Mouse (Mus musculus): ENCODE measurements around the gene Car15.
A peak's percentile ranks its signal among the peaks of the same experiment; 100 is the strongest.

Gene Car15

DNA sequence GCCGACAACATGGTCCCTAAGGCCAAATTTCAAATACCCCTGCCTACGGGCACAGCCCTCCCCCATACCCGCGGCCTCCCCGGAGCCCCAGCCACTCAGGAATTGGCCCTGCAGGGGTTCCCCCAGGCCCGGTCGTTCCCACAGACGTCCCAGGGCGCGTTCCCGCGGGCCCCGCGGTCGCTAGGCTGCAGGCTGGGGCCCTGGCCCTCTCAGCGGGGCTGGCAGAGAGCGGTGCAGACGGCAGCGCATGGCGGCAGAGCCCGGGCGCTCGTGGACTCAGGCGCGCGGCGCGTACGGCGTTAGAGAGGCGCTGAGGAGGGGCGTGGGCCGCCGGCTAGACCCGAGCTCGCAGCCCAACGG is 4.9 kb downstream of the Car15 start:
- DNase-seq (ENCODE audit: low read depth, low spot score), result peak; percentile 67

DNA sequence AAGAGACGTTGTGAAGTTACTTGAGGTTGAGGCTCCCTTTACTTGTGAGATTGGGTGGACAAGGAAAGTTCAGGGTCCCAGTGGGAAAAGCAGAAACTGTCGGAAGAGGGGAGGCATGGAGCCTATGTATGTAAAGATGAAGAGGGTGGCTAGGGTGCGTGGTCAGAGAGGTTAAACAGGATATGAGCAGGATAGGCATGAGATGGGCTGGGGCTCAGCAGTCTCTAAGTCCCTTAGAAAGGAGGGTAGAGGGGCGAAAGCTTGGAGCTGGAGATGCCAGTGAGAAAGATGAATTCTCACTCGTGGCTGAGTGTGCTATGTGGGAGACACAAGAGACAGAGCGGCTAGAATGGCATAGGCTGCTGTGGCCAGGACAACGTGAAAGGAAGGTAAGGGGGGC is 5.3 kb downstream of the Car15 start, which contains the start of gene B830017H08Rik:
TSS of gene B830017H08Rik (plus strand) at position 301 of the 400 bp plus-strand sequence.
- no peak for DNase-seq (ENCODE audit: low read depth, low spot score)

DNA sequence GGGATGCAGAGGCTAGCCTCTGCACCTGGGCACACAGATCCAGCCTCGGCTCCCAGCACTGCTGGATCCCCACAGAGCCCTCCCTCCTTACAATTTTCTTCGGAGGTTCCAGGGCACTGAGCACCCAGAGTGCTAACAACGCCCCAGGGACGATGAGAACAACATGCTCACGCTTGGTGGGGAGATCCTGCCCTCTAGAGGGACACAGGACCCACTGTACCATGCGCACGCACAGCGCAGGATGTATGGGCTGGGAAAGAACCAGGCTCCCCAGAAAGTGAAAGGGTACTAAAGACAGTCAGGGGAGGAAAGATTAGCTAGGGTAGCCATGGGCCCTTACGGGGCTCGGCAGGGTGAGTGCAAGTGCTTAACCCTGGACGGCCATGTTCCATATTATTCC is 6.4 kb downstream of the Car15 start:
- DNase-seq (ENCODE audit: low read depth, low spot score), result no peak

DNA sequence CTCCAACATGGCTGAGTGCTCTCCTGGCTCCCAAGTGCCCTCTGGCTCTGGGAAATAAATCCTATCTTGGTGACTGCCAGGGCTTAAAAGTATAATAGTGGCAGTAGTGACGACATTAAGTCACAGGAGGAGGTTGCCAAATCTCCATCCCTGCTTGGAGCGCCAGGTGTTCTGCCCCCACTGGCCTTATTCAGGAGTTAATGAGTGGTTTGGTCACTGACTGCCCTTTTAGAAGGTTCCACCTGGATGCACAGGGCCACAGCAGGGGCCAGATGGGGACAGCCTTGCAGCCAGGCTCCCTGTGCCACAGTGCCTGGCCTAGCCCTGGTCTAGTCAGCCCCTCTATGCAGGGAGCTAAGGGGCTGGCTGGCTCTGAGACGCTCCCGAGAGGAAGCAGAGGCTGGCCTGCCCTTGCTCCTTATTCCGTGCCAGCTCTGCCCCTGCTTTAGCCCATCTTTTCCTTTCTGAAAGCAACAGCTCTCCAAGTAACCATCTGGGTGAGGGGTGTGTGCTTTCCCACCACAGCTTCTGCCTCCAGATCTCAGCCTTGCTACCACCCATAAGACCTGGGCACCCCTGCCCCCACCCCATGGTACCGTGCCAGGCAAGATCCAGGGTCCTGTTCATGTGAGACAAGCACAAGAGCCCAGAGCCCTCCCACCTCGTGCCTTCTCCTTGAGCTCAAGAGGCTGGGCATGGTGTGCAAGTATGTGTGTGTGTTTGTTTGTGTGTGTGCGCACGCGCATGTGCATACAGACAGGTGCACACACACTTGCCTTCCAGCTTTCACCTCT is 7.6 kb downstream of the Car15 start:
- no peak for DNase-seq (ENCODE audit: low read depth, low spot score)

DNA sequence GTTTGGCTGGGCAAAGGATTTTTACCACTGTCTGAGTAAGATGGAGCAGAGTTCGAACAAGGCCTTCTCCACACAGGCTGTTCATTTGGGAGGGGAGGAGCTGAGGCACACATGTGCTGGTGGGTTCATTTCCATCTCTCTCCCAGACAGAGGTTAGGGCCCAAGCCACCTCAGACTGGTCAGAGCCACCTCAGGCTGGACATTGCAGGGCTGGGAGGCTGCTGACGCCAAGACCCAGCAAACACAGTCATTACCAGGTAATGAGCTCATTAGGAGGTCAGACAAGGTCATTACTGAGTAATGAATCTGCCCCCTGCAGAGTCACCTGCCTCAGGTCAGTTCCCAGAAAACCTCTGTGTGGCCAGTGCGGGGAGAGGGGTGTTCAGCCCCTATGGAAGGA is 9.3 kb downstream of the Car15 start:
- DNase-seq (ENCODE audit: low read depth, low spot score), result no peak

DNA sequence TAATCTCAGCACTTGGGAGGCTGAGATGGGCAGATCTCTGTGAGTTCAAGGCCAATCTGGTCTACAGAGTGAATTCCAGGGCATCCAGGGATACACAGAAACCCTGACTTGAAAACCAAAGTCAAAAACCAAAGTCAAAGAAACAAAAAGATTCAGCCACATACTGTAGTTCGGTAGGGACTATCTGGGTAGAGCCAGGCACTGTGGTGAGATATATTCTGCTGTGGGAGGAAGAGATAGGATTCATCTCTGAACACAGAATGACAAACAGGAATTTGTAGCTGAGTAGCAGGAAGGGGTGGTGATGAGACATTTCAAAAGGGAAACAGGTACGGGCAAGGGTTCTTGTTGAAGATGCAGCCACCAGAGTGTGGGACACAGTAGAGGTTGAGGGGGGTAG is 9.9 kb downstream of the Car15 start:
- no peak for DNase-seq (ENCODE audit: low read depth, low spot score)

DNA sequence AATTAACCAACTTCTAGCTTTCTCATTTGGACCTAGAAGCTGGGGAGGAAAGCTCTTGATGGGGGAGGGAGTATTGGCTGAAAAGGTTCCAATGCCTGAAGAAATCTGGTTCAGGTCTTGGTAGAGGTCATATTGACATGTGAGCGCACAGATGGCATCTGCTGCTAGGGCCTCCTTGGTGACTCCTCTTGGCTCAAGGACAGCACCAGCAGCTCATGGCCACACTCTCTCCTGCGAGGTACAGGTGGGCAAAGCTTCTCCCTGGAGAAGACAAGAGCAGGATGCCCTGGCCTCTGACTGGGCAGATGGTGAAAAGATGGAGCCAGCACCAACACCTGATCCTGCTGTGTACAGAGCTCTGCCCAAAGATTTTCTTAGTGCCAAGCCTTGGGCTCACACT is 11.7 kb downstream of the Car15 start:
- peak; percentile 91 for DNase-seq (ENCODE audit: low read depth, low spot score)

DNA sequence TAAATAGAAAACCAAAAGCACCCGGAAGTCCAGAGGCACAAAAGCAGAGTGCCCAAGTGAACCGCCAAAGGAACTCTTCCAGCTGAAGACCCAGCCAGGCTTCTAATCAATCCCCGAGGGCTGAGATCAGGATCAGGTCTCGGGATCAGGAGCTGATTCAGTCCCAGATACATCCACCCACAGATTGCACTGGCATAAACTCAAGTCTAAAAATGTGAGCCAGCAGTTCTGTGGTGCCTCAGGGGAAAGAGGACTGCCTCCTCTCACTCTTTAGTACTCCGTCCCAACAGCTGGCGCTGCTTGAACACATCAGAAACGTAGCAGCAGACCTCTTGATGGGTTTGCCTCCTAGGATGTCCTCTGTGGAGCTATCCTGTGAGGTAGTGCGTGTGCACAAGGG is 21.6 kb downstream of the Car15 start:
- peak; percentile 47 for DNase-seq (ENCODE audit: low read depth, low spot score)

DNA sequence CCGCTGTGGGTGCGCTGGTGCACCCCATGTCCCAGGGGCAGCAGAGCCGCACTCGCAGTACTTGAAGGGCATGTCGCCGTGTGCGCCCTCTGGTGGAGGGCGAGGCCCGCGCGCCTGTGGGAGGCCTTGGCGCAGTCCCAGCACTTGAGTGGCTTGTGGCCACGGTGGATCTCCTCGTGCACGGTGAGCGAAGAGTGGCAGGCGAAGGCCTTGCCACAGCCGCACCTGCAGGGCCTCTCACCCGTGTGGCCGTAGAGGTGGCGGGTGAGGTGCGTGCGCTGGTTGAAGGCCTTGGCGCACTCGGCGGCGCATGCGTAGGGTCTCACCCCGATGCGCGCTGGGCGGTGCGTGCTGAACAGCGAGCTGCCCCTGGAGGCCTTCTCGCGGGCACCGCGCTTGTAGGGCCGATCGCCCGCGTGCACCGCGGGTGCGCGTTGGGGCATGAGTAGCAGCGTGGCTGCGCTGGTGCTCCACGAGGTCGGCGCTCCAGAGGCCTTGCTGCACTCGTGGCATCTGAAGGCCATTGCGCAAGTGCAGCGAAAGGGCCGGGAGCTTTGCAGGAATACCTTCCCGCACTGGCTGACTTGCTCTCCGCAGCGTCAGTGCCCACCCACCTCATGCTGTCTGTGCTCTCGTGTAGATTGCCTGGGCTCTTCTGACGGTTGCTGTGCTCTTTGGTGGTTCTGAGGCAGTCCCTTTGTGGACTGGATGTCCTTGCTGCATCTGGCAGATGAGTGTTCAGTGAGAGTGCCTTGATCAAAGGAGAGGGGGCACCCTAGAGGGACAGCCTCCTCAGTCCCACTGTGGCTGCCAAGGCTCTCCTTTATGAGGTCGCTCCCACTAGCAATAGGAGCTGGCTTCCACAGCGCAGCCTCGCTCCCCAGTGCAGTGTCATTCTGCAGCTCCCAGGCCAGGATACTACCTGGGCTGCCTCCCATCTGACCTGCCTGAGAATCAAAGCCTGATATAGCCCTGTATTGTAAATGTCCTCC is 22.5 kb downstream of the Car15 start:
- DNase-seq (ENCODE audit: low read depth, low spot score), result peak; percentile 87

DNA sequence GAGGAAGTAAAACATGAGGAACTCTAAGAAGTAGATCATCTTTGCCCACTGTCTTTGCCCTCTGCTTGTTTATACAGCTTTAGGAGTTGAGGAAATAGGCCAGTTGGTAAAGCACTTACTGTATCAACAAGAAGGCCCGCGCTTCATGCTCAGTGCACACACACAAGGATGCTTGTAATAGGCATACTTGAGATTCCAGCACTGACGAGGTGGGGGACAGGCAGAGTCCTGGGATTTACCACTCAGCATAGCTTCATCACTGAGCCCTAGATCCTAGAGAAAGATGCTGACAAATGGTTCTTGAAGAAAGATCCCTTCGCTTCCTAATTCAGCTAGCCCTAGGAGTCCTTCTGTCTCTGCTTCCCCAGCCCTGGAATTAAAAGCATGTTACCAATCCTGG is 25.0 kb downstream of the Car15 start:
- no peak for DNase-seq (ENCODE audit: low read depth, low spot score)

DNA sequence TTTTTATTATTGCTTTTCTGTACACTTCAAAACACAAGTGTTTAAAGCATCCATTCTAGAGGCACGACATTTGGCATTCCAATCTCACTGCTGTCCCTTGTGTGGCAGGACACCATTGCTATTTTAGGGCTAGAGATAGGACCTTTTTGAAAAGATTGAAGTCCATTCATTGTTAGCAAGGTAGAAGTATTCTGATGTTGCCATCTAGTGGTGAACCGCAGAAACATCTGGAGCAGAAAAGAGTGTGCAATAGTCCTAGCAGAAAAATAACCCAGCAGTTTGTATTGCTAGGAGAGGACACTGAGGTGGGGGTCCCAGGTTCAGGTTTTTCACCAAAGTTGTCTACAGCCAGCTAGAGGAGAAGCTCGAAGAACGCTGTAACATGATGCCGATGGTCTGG is 26.0 kb downstream of the Car15 start:
- peak; percentile 66 for DNase-seq (ENCODE audit: low read depth, low spot score)

DNA sequence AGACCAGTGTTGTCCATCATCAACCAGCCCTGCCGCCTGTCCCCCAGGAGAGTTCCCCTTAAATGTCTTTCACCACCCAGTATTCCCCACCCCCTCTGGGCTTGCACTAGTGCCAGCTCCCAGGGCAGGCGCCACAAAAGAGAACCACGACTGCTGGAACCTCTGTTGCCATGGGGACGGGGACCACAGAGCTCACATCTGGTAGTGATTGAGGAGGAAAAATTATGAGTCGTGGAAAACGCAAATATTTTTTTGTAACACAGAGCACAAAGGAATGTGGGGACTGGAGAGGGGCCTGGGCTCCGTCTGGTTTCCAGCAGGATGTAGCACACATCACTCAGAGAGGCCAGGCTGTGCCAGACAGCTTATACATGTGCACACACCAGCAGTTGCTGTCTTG is 28.5 kb downstream of the Car15 start:
- DNase-seq (ENCODE audit: low read depth, low spot score), result no peak

DNA sequence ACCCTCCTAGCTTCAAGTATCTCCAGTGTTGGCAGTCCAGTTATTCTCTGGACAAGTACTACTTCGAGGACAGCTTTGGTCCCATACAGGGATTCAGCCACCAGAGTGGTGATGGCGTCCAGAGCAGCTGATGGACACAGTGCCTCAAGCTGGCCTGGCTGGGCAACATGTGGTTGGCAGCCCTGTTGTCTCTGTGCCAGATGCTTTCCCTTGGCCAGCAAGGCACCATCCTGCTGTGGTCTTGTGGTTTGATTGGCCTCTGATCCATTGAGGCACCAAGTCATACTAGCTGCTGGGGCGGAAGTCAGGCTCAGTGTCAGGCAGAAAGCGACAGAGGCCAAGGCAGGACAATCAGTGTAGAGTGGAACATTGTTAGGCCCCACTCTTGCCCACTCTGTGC is 29.0 kb downstream of the Car15 start:
- DNase-seq (ENCODE audit: low read depth, low spot score), result no peak

DNA sequence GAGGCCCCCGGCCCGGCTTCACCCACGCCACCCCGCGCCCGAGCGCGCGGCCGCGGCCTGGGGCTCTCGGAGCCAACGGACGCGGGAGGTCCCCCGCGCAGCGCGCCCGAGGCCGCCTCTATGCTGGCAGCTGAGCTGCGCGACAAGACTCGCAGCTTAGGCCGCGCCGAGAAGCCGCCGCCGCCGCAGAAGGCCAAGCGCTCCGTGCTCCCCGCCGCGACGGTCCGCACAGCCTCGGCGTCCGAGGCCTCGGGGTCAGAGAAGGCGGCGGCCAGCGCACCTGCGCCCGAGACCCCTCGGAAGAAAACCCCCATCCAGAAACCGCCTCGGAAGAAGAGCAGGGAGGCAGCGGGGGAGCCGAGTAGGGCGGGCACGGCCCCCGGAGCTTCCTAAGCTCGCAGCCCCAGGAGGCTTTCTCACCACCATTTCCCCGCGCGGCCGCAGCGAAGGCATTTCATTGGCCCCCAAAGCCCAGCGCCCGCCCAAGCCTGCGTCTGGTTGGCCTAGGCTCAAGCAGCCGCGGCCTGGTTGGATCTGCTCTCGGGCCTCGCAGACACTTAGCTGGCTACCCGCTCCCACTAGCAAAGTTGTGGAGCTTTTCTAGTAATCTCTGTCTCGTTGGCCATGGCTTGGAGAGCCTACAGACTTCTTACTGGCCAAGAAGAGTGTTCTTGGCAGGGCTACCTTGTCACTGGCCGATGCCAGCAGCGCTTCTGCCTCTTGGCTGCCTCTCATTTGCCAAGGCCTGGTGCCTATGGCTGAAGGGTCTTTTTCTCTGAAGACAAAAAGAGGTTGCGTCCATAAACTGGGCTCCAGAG is 30.8 kb downstream of the Car15 start:
- DNase-seq (ENCODE audit: low read depth, low spot score), result peak; percentile 97

DNA sequence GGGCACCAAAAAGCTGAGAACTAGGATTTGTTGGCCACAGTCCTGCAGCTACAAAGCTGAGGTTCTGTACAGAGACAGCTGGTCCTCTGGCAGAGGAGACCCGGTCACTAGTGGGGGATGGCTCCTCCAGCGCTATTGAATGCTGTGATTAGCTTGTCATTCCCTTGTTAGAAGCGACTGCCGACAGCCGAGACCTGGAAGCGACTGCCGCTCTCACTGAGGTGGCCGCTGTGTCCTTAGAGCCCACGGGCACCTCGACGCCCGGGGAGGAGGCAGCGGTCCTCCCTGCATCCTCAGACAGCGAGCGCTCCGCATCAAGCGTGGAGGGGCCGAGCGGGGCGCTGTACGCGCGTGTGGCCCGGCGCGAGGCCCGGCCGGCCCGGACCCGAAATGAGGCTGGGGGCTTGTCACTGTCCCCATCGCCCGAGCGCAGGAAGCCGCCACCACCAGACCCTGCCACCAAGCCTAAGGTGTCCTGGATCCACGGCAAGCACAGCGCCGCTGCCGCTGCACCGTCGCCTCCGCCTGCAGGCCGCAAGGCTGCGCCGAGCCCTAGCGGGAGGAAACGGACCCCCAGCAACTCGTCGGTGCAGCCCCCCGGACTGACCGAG is 31.5 kb downstream of the Car15 start:
- peak; percentile 42 for DNase-seq (ENCODE audit: low read depth, low spot score)

DNA sequence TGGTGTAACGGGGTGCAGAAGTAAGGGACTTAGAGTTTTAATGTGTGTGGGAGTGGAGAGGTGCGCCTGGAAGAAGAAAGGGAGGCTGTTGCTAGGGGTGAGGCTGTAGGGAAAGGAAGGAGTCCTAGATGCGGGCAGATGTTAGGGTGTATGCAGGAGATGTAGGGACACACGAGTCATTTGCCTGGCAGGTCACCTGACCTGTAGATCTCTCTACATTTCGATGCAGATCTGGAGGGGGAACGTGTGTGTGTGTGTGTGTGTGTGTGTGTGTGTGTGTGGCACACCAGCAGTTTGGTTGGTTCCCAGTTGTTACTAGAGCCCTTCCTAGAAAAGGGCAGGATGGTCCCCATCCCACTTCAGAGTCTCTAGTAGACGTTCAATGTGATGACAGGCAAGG is 33.2 kb downstream of the Car15 start:
- no peak for DNase-seq (ENCODE audit: low read depth, low spot score)

DNA sequence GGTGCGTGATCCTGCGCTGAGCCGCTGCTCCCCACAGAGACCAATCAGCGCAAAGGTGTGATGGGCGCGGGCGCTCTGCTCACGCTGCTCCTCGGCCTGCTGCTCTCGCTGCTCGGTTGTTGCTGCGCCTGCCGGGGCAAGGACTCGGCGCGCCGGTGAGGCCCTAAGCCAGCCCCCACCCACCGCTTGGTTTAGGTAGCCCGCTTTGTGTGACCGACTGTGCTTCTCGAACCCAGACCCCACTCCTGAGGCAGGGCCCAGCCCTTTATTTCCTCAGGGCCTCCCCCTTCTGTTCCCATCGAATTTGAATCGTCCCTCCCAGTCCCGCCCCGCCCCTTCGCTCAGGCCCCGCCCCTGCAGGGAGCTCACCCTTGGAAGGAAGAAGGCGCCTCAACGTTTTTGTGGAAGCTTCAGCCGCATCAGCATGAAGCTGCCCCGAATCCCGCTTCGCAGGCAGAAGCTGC is 33.7 kb downstream of the Car15 start:
- DNase-seq (ENCODE audit: low read depth, low spot score), result peak; percentile 47

DNA sequence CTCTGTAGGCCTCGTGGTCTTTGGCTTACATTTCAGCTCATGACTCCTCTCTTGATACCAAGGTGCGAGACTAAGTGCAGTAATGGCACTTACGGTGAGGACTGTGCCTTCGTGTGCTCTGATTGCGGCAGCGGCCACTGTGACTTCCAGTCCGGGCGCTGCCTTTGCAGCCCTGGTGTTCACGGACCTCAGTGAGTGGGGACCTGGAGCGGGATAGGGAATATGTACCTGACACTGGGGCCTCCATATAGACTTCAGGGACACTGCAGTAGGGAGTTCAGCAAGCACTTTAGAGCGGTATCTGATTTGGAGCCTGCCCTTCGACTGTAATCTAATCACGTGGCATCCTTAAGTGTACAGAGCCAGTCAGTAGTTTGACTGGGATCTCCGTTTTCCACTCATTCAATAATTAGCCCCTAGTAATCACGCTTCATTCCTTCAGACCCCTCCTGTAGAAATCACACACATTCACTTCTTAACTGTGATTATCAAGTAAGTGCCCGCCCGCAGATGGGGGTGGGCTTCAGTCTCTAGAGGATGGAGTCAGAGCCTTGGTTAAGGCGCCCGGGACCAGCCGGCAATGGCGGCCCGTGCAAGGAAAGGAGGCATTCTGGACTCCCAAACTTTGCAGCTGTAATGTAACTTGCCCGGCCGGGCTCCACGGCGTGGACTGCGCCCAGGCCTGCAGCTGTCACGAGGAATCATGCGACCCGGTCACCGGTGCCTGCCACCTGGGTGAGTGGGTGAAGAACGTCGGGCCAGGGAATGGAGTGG is 34.3 kb downstream of the Car15 start:
- no peak for DNase-seq (ENCODE audit: low read depth, low spot score)

DNA sequence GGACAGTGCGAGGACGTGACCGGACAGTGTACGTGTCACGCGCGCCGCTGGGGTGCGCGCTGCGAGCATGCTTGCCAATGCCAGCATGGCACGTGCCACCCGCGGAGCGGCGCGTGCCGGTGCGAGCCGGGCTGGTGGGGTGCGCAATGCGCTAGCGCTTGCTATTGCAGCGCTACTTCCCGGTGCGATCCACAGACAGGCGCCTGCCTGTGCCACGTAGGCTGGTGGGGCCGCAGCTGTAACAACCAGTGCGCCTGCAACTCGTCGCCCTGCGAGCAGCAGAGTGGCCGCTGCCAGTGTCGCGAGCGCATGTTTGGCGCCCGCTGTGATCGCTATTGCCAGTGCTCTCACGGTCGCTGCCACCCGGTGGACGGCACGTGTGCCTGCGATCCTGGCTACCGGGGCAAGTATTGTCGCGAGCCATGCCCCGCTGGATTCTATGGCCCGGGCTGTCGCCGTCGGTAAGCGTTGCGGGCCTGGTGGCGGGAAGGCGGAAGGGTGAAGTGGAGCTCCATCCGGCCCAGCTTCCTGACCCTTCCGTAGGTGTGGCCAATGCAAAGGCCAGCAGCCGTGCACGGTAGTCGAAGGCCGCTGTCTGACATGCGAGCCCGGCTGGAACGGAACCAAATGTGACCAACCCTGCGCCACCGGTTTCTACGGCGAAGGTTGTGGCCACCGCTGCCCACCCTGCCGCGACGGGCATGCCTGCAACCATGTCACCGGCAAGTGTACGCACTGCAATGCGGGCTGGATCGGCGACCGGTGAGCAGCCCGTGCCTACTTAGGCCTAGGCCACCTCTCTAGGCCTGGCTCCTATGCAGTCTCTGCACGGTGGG is 35.1 kb downstream of the Car15 start:
- peak; percentile 68 for DNase-seq (ENCODE audit: low read depth, low spot score)

DNA sequence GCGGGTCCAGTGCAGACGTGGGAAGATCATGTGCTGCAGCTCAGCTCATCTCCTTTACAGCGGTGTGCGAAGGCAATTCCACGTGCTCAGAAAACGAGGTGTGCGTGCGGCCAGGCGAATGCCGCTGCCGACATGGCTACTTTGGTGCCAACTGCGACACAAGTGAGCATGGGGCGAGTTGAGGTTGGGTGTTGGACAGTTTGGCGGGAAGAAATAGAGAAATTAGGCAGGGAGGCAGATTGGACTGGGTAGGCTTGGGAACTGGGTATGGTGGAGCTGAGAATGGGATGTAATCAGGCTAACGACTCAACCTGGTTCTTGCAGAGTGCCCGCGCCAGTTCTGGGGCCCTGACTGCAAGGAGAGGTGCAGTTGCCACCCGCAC is 35.7 kb downstream of the Car15 start:
- no peak for DNase-seq (ENCODE audit: low read depth, low spot score)
